Mouse (Mus musculus) myocyte (in vitro differentiated cells): ENCODE data around the gene Slc13a2. TPM values are rescaled to one million over a fixed set of nuclear protein-coding genes. Genes with fewer than 3 reads are reported as not detected.

Source experiments
- H3K27me3 ChIP-seq: one replicate; pipeline ENCODE4 v1.6.1; 2011; ENCODE audit not compliant: control insufficient read depth, insufficient read depth, insufficient read length
- H3K36me3 ChIP-seq: one replicate; pipeline ENCODE4 v1.6.1; 2011; ENCODE audit not compliant: control insufficient read depth, insufficient read depth
- H3K4me2 ChIP-seq: one replicate; pipeline ENCODE4 v1.6.1; 2011; ENCODE audit warnings: low read depth, control low read depth
- H3K4me3 ChIP-seq: one replicate; pipeline ENCODE4 v1.5.1; 2011; ENCODE audit warnings: mild to moderate bottlenecking, control low read depth, moderate library complexity
- H3K79me2 ChIP-seq: one replicate; pipeline ENCODE4 v1.6.1; 2011; ENCODE audit not compliant: control insufficient read depth, insufficient read depth
- H3ac ChIP-seq: one replicate; pipeline ENCODE4 v1.6.1; 2011; ENCODE audit not compliant: control insufficient read depth, insufficient read length
- CEBPB ChIP-seq: IDR thresholded peaks from 2 replicates; pipeline ENCODE4 v1.6.1; 2011; ENCODE audit warnings: mild to moderate bottlenecking, moderate library complexity; ENCODE audit not compliant: poor library complexity, insufficient read depth, severe bottlenecking
- E2F4 ChIP-seq: IDR thresholded peaks from one replicate; pipeline ENCODE4 v1.6.1; 2011; ENCODE audit warnings: mild to moderate bottlenecking, control low read depth, moderate library complexity; ENCODE audit not compliant: insufficient read depth
- MAX ChIP-seq: IDR thresholded peaks from one replicate; pipeline ENCODE4 v1.6.1; 2011; ENCODE audit warnings: low read depth, mild to moderate bottlenecking, control low read depth
- MYOD1 ChIP-seq, 3 experiments: IDR thresholded peaks; one replicate each; pipeline ENCODE4 v1.6.1; 2011; ENCODE audit warnings: control low read depth in 2 of 3, low read depth in 2 of 3, mild to moderate bottlenecking in 2 of 3, moderate library complexity in 1 of 3; ENCODE audit not compliant: insufficient read length in 2 of 3, control insufficient read depth in 1 of 3
- MYOG ChIP-seq, 3 experiments: IDR thresholded peaks; one replicate each; pipeline ENCODE4 v1.6.1; 2011; ENCODE audit warnings: control low read depth in 2 of 3, low read depth in 2 of 3, mild to moderate bottlenecking in 2 of 3; ENCODE audit not compliant: insufficient read length in 2 of 3, control insufficient read depth in 1 of 3, insufficient read depth in 1 of 3
- POLR2A ChIP-seq: IDR thresholded peaks from one replicate; pipeline ENCODE4 v1.6.1; 2011; ENCODE audit warnings: low read depth, mild to moderate bottlenecking, control low read depth, moderate library complexity; ENCODE audit not compliant: insufficient read length
- POLR2AphosphoS2 ChIP-seq: IDR thresholded peaks from one replicate; pipeline ENCODE4 v1.6.1; 2011; ENCODE audit warnings: low read depth, control low read depth; ENCODE audit not compliant: insufficient read length
- REST ChIP-seq: IDR thresholded peaks from one replicate; pipeline ENCODE4 v1.6.1; 2011; ENCODE audit warnings: mild to moderate bottlenecking, control low read depth, moderate library complexity; ENCODE audit not compliant: insufficient read depth, insufficient read length
- SRF ChIP-seq: IDR thresholded peaks from one replicate; pipeline ENCODE4 v1.6.1; 2011; ENCODE audit warnings: low read depth; ENCODE audit not compliant: control insufficient read depth, insufficient read length
- TCF12 ChIP-seq: IDR thresholded peaks from one replicate; pipeline ENCODE4 v1.6.1; 2011; ENCODE audit warnings: mild to moderate bottlenecking, control low read depth; ENCODE audit not compliant: poor library complexity, insufficient read depth, severe bottlenecking
- TCF3 ChIP-seq: IDR thresholded peaks from one replicate; pipeline ENCODE4 v1.6.1; 2011; ENCODE audit warnings: low read depth, control low read depth; ENCODE audit not compliant: insufficient read length
- USF1 ChIP-seq: IDR thresholded peaks from one replicate; pipeline ENCODE4 v1.6.1; 2011; ENCODE audit warnings: low read depth, mild to moderate bottlenecking, control low read depth, moderate library complexity
- polyA plus RNA-seq: library from polyadenylated mRNA; unstranded; fragments of >200 nt; fragmentation: generic; extraction: Trizol; gene quantifications from one replicate; pipeline ENCODE4 v1.2.1, GENCODE M21; 2012; ENCODE audit warnings: missing spikeins

Gene Slc13a2
- polyA plus RNA-seq = 0.01 TPM

- Histone ChIP-seq H3K79me2 (no peaks in the 10 kb centered on the region), H3K4me2 (no peak within 1 kb of the TSS), H3ac (no peak within 1 kb of the TSS), H3K27me3 (no peaks in the 10 kb centered on the region), H3K4me3 (no peak within 1 kb of the TSS), H3K36me3 (no peaks in the 10 kb centered on the region)
- TF ChIP-seq MAX (no peak), MYOG (IDR thresholded peaks at IDR 0.05; ENCODE audit: control insufficient read depth in 1 of 3, insufficient read depth in 1 of 3, insufficient read length in 2 of 3, low read depth in 2 of 3) (peak in 1 of 3 experiments; percentile 2)
These were observed at the start of gene Slc13a2 for GRCm38 (mm10) chr11:78422055-78422819. Gene Slc13a2 (minus strand): TSS chr11:78422217.

GRCm38 (mm10) chr11:78471326-78472103 is 49.5 kb upstream of the Slc13a2 start:
- H3K36me3 ChIP-seq = no peaks in the 10 kb centered on the region
- no peak overlapping the region for H3ac ChIP-seq
- TF ChIP-seq POLR2AphosphoS2 (no peak), MYOD1 (IDR thresholded peaks at IDR 0.05; ENCODE audit: control insufficient read depth in 1 of 3, insufficient read length in 2 of 3, low read depth in 2 of 3) (no peak), MAX (no peak)
- no peak overlapping the region for H3K4me2 ChIP-seq
- H3K4me3 ChIP-seq = no peak overlapping the region
- H3K79me2 ChIP-seq = no peaks in the 10 kb centered on the region
- H3K27me3 ChIP-seq = peaks cover 4% of the 10 kb centered on the region

GRCm38 (mm10) chr11:78467932-78468331 is 45.9 kb upstream of the Slc13a2 start:
- Histone ChIP-seq H3ac (no peak overlapping the region), H3K4me2 (no peak overlapping the region), H3K4me3 (no peak overlapping the region), H3K79me2 (no peaks in the 10 kb centered on the region), H3K27me3 (no peaks in the 10 kb centered on the region), H3K36me3 (no peaks in the 10 kb centered on the region)
- TF ChIP-seq POLR2A (no peak), TCF3 (no peak), USF1 (no peak), REST (no peak), MYOD1 (IDR thresholded peaks at IDR 0.05; ENCODE audit: control insufficient read depth in 1 of 3, insufficient read length in 2 of 3, low read depth in 2 of 3) (no peak), SRF (no peak)

- no peaks in the 10 kb centered on the region for H3K79me2 ChIP-seq
- no peak overlapping the region for H3K4me3 ChIP-seq
- H3K27me3 ChIP-seq = no peaks in the 10 kb centered on the region
- no peak overlapping the region for H3ac ChIP-seq
- no peaks in the 10 kb centered on the region for H3K36me3 ChIP-seq
- no peak overlapping the region for H3K4me2 ChIP-seq
- TF ChIP-seq MYOD1 (IDR thresholded peaks at IDR 0.05; ENCODE audit: control insufficient read depth in 1 of 3, insufficient read length in 2 of 3, low read depth in 2 of 3) (no peak), REST (no peak), MYOG (IDR thresholded peaks at IDR 0.05; ENCODE audit: control insufficient read depth in 1 of 3, insufficient read depth in 1 of 3, insufficient read length in 2 of 3, low read depth in 2 of 3) (no peak), SRF (no peak), MAX (no peak), E2F4 (no peak), CEBPB (no peak)
These were observed 45.5 kb upstream of the Slc13a2 start for GRCm38 (mm10) chr11:78467515-78467914.

- TF ChIP-seq MYOG (IDR thresholded peaks at IDR 0.05; ENCODE audit: control insufficient read depth in 1 of 3, insufficient read depth in 1 of 3, insufficient read length in 2 of 3, low read depth in 2 of 3) (no peak), USF1 (no peak), TCF12 (no peak), TCF3 (no peak), POLR2AphosphoS2 (no peak), POLR2A (no peak), MAX (no peak), MYOD1 (IDR thresholded peaks at IDR 0.05; ENCODE audit: control insufficient read depth in 1 of 3, insufficient read length in 2 of 3, low read depth in 2 of 3) (no peak), SRF (no peak), E2F4 (no peak), CEBPB (no peak), REST (no peak)
- Histone ChIP-seq H3K36me3 (no peaks in the 10 kb centered on the region), H3K4me2 (peak overlapping the region; percentile 90), H3K4me3 (peak overlapping the region; percentile 54), H3ac (peak overlapping the region; percentile 75), H3K27me3 (no peaks in the 10 kb centered on the region), H3K79me2 (no peaks in the 10 kb centered on the region)
These were observed 44.4 kb upstream of the Slc13a2 start for GRCm38 (mm10) chr11:78466242-78466912.
